Mouse (Mus musculus): ENCODE measurements around the gene Noc3l.

Gene Noc3l

GRCm38 (mm10) chr19:38758685-38759472, 60.2 kb downstream of the Noc3l start:
- DNase-seq (ENCODE audit: low read depth, low spot score), result no peak

GRCm38 (mm10) chr19:38758056-38758455, 61.0 kb downstream of the Noc3l start:
- no peak for DNase-seq (ENCODE audit: low read depth, low spot score)

DNA sequence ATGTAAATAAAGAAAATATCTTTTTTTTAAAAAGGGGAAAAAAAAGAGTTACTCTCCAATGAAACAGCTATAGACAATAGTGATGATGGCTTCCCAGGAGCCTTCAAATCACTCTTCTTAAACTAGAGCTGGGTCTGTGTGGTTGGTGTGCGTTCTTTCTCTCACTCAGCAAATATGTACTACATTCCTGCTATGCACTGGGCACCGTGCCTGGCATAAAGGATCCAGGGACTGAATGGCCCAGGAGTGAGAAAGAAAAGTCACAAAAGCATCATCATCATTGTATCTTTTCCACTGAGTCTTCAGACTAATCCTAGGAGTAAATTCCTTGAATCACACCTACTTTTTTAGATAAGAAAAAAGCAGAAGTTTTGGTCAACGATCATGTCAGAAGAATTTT, 61.9 kb downstream of the Noc3l start:
- DNase-seq (ENCODE audit: low read depth, low spot score), result no peak

- no peak for DNase-seq (ENCODE audit: low read depth, low spot score)
These were observed 68.8 kb downstream of the Noc3l start for GRCm38 (mm10) chr19:38750192-38750591.

DNA sequence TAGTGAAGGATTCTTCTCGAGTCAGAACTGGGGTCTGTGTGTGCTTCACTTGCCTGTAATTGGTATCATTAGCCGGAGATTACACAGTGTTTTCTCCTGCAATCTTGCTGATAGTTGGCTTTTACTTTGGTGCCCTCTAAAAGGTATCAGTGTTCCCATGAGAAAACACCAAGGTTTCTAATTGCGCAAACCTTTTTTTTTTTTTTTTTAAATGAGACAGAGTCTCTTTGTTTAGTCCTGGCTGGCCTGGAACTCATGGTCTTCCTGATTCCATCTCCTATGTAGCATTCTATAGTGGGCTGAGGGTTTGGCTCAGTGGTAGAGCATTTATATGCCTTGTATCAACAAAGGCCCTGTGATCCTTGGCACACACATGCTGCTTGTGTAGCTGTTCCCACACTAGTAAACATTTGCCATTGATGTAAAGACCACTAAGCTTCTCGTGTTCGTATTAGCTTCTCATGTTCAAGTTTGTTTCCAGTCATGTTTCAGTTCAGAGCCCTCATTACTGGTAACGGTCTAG, 72.5 kb downstream of the Noc3l start:
- no peak for DNase-seq (ENCODE audit: low read depth, low spot score)

GRCm38 (mm10) chr19:38745810-38746491, 73.1 kb downstream of the Noc3l start:
- no peak for DNase-seq (ENCODE audit: low read depth, low spot score)

- DNase-seq (ENCODE audit: low read depth, low spot score), result no peak
These were observed 74.5 kb downstream of the Noc3l start for GRCm38 (mm10) chr19:38744546-38744945.
